Mouse (Mus musculus) G1E (cell line): Measurements from ENCODE around the gene Hist1h2ab. TPM values are rescaled to one million over a fixed set of nuclear protein-coding genes. Genes with fewer than 3 reads are reported as not detected.

Experiments
- ATAC-seq: 2 replicates; pipeline ENCODE4 v1.8.0; 2016; ENCODE audit warnings: mild to moderate bottlenecking; ENCODE audit not compliant: insufficient number of reproducible peaks, poor library complexity, low FRiP score, severe bottlenecking; ENCODE audit errors: extremely low read depth
- DNase-seq: peaks from one replicate; pipeline ENCODE4 v3.0.0; 2012; ENCODE audit warnings: low spot score
- H3K27me3 ChIP-seq: 2 replicates; pipeline ENCODE4 v1.6.1; 2012; ENCODE audit warnings: mild to moderate bottlenecking, low read length, inconsistent platforms; ENCODE audit not compliant: insufficient read depth
- H3K36me3 ChIP-seq: replicated peaks from 2 replicates; pipeline ENCODE3; 2012; ENCODE audit warnings: mild to moderate bottlenecking, inconsistent platforms
- H3K4me1 ChIP-seq: 2 replicates; pipeline ENCODE4 v1.6.1; 2012; ENCODE audit warnings: low read depth, low read length, inconsistent platforms, mixed read lengths; ENCODE audit not compliant: insufficient read depth
- H3K4me3 ChIP-seq: 2 replicates; pipeline ENCODE4 v1.5.1; 2012; ENCODE audit warnings: low read depth, mild to moderate bottlenecking, inconsistent platforms, low read length, moderate library complexity, mixed read lengths
- H3K9me3 ChIP-seq: replicated peaks from 2 replicates; pipeline ENCODE4 v1.6.1; 2012; ENCODE audit warnings: inconsistent platforms
- CTCF ChIP-seq: IDR thresholded peaks from 2 replicates; pipeline ENCODE4 v1.5.1; 2012; ENCODE audit warnings: low read depth, low read length, inconsistent platforms, mixed read lengths
- GATA1 ChIP-seq: IDR thresholded peaks from 2 replicates; pipeline ENCODE4 v1.6.1; 2012; ENCODE audit warnings: borderline replicate concordance, low read length, inconsistent platforms, mixed read lengths
- GATA2 ChIP-seq: IDR thresholded peaks from 2 replicates; pipeline ENCODE4 v1.6.1; 2012; ENCODE audit warnings: low read depth, low read length, inconsistent platforms, borderline replicate concordance
- POLR2AphosphoS5 ChIP-seq: IDR thresholded peaks from 2 replicates; pipeline ENCODE4 v1.6.1; 2012; ENCODE audit warnings: low read depth, low read length, inconsistent platforms; ENCODE audit not compliant: insufficient replicate concordance
- TAL1 ChIP-seq: conservative IDR thresholded peaks from 2 replicates; pipeline ENCODE4 v1.6.1; 2012; ENCODE audit warnings: low read depth, low read length, inconsistent platforms, mixed read lengths
- polyA plus RNA-seq: library from polyadenylated mRNA; stranded (reverse); fragments of >175 nt; gene quantifications from 2 replicates; pipeline ENCODE4 v1.2.3, GENCODE M21; 2012
- total RNA-seq, 2 experiments: library from RNA; stranded (forward) in 1 of 2; stranded (reverse) in 1 of 2; fragments of 200-1000 nt in 1 of 2; fragments of >200 nt in 1 of 2; fragmentation: Nextera tagmentation in 1 of 2; gene quantifications; 2 replicates each; pipeline ENCODE4 v1.2.3; 2014 to 2017

The Hist1h2ab gene
- total and polyA plus RNA-seq, 3 experiments, result 24.2 to 1,062 (median 535) TPM

GRCm38 (mm10) chr13:23772561-23773313 lies 21.8 kb downstream of the Hist1h2ab start:
- no peak for DNase-seq
- H3K27me3 ChIP-seq, result peaks cover 6% of the 10 kb centered on the region; the same call in 1 of the 2 replicates
- TF ChIP-seq CTCF, result no peak
- no peak for TF ChIP-seq GATA1
- TF ChIP-seq POLR2AphosphoS5, result no peak
- TF ChIP-seq GATA2, result no peak
- no peak for TF ChIP-seq TAL1
- ATAC-seq, result no peak
- no peak overlapping the region for H3K4me3 ChIP-seq
- H3K4me1 ChIP-seq, result peaks cover 29% of the 10 kb centered on the region
- no peaks in the 10 kb centered on the region for H3K36me3 ChIP-seq
- H3K9me3 ChIP-seq, result no peaks in the 10 kb centered on the region

DNA sequence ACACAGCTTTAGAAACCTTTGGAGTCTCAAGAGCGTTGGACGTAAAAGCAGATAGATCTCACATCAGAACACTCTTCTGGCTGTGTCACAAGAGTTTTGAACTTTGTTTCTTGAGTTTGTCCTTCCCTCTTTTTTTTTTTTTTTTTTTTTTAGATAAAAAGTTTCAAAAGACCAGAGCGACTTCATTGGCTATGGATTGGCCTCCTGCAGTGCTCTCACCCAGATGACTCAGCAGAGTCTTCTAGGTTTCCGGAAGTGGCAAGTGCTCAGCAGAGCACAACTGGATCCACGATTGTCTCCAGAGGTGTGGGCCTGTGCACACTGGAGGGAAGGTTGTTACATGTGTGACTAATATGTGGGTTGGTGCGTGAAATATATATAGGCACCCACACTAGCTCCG lies 27.4 kb downstream of the Hist1h2ab start:
- ATAC-seq, result no peak
- no peak for DNase-seq

GRCm38 (mm10) chr13:23779025-23779424 lies 28.1 kb downstream of the Hist1h2ab start:
- ATAC-seq (no peak), DNase-seq (no peak)
- H3K4me1 ChIP-seq, result peaks cover 6% of the 10 kb centered on the region
- no peaks in the 10 kb centered on the region for H3K36me3 ChIP-seq
- no peak overlapping the region for H3K4me3 ChIP-seq
- H3K9me3 ChIP-seq, result no peaks in the 10 kb centered on the region
- TF ChIP-seq GATA1, result no peak
- H3K27me3 ChIP-seq, result peaks cover 4% of the 10 kb centered on the region; the same call in 1 of the 2 replicates

More for the DNA sequence above, 27.4 kb downstream of the Hist1h2ab start:
- H3K9me3 ChIP-seq, result no peaks in the 10 kb centered on the region
- no peaks in the 10 kb centered on the region for H3K36me3 ChIP-seq
- H3K4me3 ChIP-seq, result no peak overlapping the region
- peaks cover 4% of the 10 kb centered on the region; the same call in 1 of the 2 replicates for H3K27me3 ChIP-seq
- peaks cover 6% of the 10 kb centered on the region for H3K4me1 ChIP-seq
- no peak for TF ChIP-seq GATA2
- no peak for TF ChIP-seq GATA1
- TF ChIP-seq POLR2AphosphoS5, result no peak

GRCm38 (mm10) chr13:23792520-23792919 lies 41.6 kb downstream of the Hist1h2ab start:
- no peak for ATAC-seq
- Histone ChIP-seq H3K36me3 (no peaks in the 10 kb centered on the region), H3K4me3 (no peak overlapping the region), H3K4me1 (no peaks in the 10 kb centered on the region), H3K9me3 (no peaks in the 10 kb centered on the region), H3K27me3 (peaks cover 9% of the 10 kb centered on the region; the same call in 1 of the 2 replicates)
- no peak for TF ChIP-seq POLR2AphosphoS5
- peak; percentile 50 for TF ChIP-seq CTCF
- no peak for DNase-seq

- DNase-seq (no peak), ATAC-seq (no peak)
- Histone ChIP-seq H3K27me3 (peaks cover 3% of the 10 kb centered on the region; the same call in 1 of the 2 replicates), H3K4me1 (no peaks in the 10 kb centered on the region), H3K36me3 (no peaks in the 10 kb centered on the region), H3K4me3 (no peak overlapping the region), H3K9me3 (no peaks in the 10 kb centered on the region)
- TF ChIP-seq GATA1, result no peak
- TF ChIP-seq POLR2AphosphoS5, result no peak
- TF ChIP-seq CTCF, result no peak
- no peak for TF ChIP-seq TAL1
- no peak for TF ChIP-seq GATA2
Measured at GRCm38 (mm10) chr13:23799405-23799804, 48.5 kb downstream of the Hist1h2ab start.

Other genes starting within 250 kb of the Hist1h2ab start
Only the 20 nearest of the 37 such genes appear.
- 27.7 and 30.2 TPM in 2 replicates for gene Hist1h2be, start 130.0 kb upstream of the Hist1h2ab start, total RNA-seq (2014; fragmentation: Nextera tagmentation)
- gene Hist1h2be, start 130.0 kb upstream of the Hist1h2ab start, total RNA-seq (2017), result 110 and 153 TPM in 2 replicates
- gene Hist1h2be, start 130.0 kb upstream of the Hist1h2ab start, polyA plus RNA-seq, result 0.56 and 3.5 TPM in 2 replicates
- 1,109 and 1,273 TPM in 2 replicates for gene Hist1h1e, start 128.6 kb upstream of the Hist1h2ab start, total RNA-seq (2014; fragmentation: Nextera tagmentation)
- gene Hist1h1e, start 128.6 kb upstream of the Hist1h2ab start, total RNA-seq (2017), result 215 and 254 TPM in 2 replicates
- 4.0 and 18.2 TPM in 2 replicates for gene Hist1h1e, start 128.6 kb upstream of the Hist1h2ab start, polyA plus RNA-seq
- gene Hist1h2ac, start 67.2 kb upstream of the Hist1h2ab start, total RNA-seq (2014; fragmentation: Nextera tagmentation), result 5.1 and 6.4 TPM in 2 replicates
- gene Hist1h2ac, start 67.2 kb upstream of the Hist1h2ab start, total RNA-seq (2017), result 54.4 and 93.5 TPM in 2 replicates
- 1.1 and 3.8 TPM in 2 replicates for gene Hist1h2ac, start 67.2 kb upstream of the Hist1h2ab start, polyA plus RNA-seq
- 62.5 and 102 TPM in 2 replicates for gene Hist1h2bc, start 66.9 kb upstream of the Hist1h2ab start, total RNA-seq (2014; fragmentation: Nextera tagmentation)
- 387 and 479 TPM in 2 replicates for gene Hist1h2bc, start 66.9 kb upstream of the Hist1h2ab start, total RNA-seq (2017)
- 8.5 and 11.3 TPM in 2 replicates for gene Hist1h2bc, start 66.9 kb upstream of the Hist1h2ab start, polyA plus RNA-seq
- gene Hist1h1t, start 55.3 kb upstream of the Hist1h2ab start, total RNA-seq (2014; fragmentation: Nextera tagmentation), result not detected in 2 replicates
- gene Hist1h1t, start 55.3 kb upstream of the Hist1h2ab start, total RNA-seq (2017), result 0.16 and 0.29 TPM in 2 replicates
- not detected in 2 replicates for gene Hist1h1t, start 55.3 kb upstream of the Hist1h2ab start, polyA plus RNA-seq
- gene Hist1h4c, start 52.7 kb upstream of the Hist1h2ab start, total RNA-seq (2014; fragmentation: Nextera tagmentation), result 89.9 and 123 TPM in 2 replicates
- gene Hist1h4c, start 52.7 kb upstream of the Hist1h2ab start, total RNA-seq (2017), result 238 and 240 TPM in 2 replicates
- 2.2 and 9.8 TPM in 2 replicates for gene Hist1h4c, start 52.7 kb upstream of the Hist1h2ab start, polyA plus RNA-seq
- not detected in 2 replicates for gene Hfe, start 40.3 kb upstream of the Hist1h2ab start, total RNA-seq (2014; fragmentation: Nextera tagmentation)
- 0.16 TPM in 1 of 2 replicates, not detected in the other for gene Hfe, start 40.3 kb upstream of the Hist1h2ab start, total RNA-seq (2017)
- gene Hfe, start 40.3 kb upstream of the Hist1h2ab start, polyA plus RNA-seq, result not detected in 2 replicates
- 471 and 514 TPM in 2 replicates for gene Hist1h1c, start 12.3 kb upstream of the Hist1h2ab start, total RNA-seq (2014; fragmentation: Nextera tagmentation)
- gene Hist1h1c, start 12.3 kb upstream of the Hist1h2ab start, total RNA-seq (2017), result 589 and 623 TPM in 2 replicates
- 10.5 and 25.6 TPM in 2 replicates for gene Hist1h1c, start 12.3 kb upstream of the Hist1h2ab start, polyA plus RNA-seq
- gene Hist1h3c, start 5.5 kb upstream of the Hist1h2ab start, total RNA-seq (2014; fragmentation: Nextera tagmentation), result 759 and 936 TPM in 2 replicates
- gene Hist1h3c, start 5.5 kb upstream of the Hist1h2ab start, total RNA-seq (2017), result 437 and 629 TPM in 2 replicates
- 8.6 and 19.8 TPM in 2 replicates for gene Hist1h3c, start 5.5 kb upstream of the Hist1h2ab start, polyA plus RNA-seq
- gene Hist1h2bb, start 4.4 kb upstream of the Hist1h2ab start, total RNA-seq (2014; fragmentation: Nextera tagmentation), result 444 and 466 TPM in 2 replicates
- gene Hist1h2bb, start 4.4 kb upstream of the Hist1h2ab start, total RNA-seq (2017), result 1,704 and 1,978 TPM in 2 replicates
- gene Hist1h2bb, start 4.4 kb upstream of the Hist1h2ab start, polyA plus RNA-seq, result 4.3 and 32.5 TPM in 2 replicates
- 745 and 817 TPM in 2 replicates for gene Hist1h3b, start 1.1 kb downstream of the Hist1h2ab start, total RNA-seq (2014; fragmentation: Nextera tagmentation)
- gene Hist1h3b, start 1.1 kb downstream of the Hist1h2ab start, total RNA-seq (2017), result 955 and 1,281 TPM in 2 replicates
- 5.7 and 22.8 TPM in 2 replicates for gene Hist1h3b, start 1.1 kb downstream of the Hist1h2ab start, polyA plus RNA-seq
- 272 and 301 TPM in 2 replicates for gene Hist1h4b, start 5.9 kb downstream of the Hist1h2ab start, total RNA-seq (2014; fragmentation: Nextera tagmentation)
- gene Hist1h4b, start 5.9 kb downstream of the Hist1h2ab start, total RNA-seq (2017), result 2,655 and 2,848 TPM in 2 replicates
- 6.6 and 21.7 TPM in 2 replicates for gene Hist1h4b, start 5.9 kb downstream of the Hist1h2ab start, polyA plus RNA-seq
- gene Hist1h4a, start 10.1 kb downstream of the Hist1h2ab start, total RNA-seq (2014; fragmentation: Nextera tagmentation), result 408 and 465 TPM in 2 replicates
- 867 and 973 TPM in 2 replicates for gene Hist1h4a, start 10.1 kb downstream of the Hist1h2ab start, total RNA-seq (2017)
- 12.0 and 53.5 TPM in 2 replicates for gene Hist1h4a, start 10.1 kb downstream of the Hist1h2ab start, polyA plus RNA-seq
- gene Hist1h3a, start 11.3 kb downstream of the Hist1h2ab start, total RNA-seq (2014; fragmentation: Nextera tagmentation), result 261 and 263 TPM in 2 replicates
- 139 and 203 TPM in 2 replicates for gene Hist1h3a, start 11.3 kb downstream of the Hist1h2ab start, total RNA-seq (2017)
- 5.3 and 8.2 TPM in 2 replicates for gene Hist1h3a, start 11.3 kb downstream of the Hist1h2ab start, polyA plus RNA-seq
- 351 and 375 TPM in 2 replicates for gene Hist1h1a, start 12.5 kb downstream of the Hist1h2ab start, total RNA-seq (2014; fragmentation: Nextera tagmentation)
- 1,895 and 1,917 TPM in 2 replicates for gene Hist1h1a, start 12.5 kb downstream of the Hist1h2ab start, total RNA-seq (2017)
- gene Hist1h1a, start 12.5 kb downstream of the Hist1h2ab start, polyA plus RNA-seq, result 0.90 and 1.9 TPM in 2 replicates
- gene Trim38, start 18.8 kb downstream of the Hist1h2ab start, total RNA-seq (2014; fragmentation: Nextera tagmentation), result not detected in 2 replicates
- 0.27 TPM in 1 of 2 replicates, not detected in the other for gene Trim38, start 18.8 kb downstream of the Hist1h2ab start, total RNA-seq (2017)
- not detected in 2 replicates for gene Trim38, start 18.8 kb downstream of the Hist1h2ab start, polyA plus RNA-seq
- not detected in 2 replicates for gene Slc17a2, start 55.9 kb downstream of the Hist1h2ab start, total RNA-seq (2014; fragmentation: Nextera tagmentation)
- 0.06 and 0.11 TPM in 2 replicates for gene Slc17a2, start 55.9 kb downstream of the Hist1h2ab start, total RNA-seq (2017)
- gene Slc17a2, start 55.9 kb downstream of the Hist1h2ab start, polyA plus RNA-seq, result not detected in 2 replicates
- gene Slc17a3, start 88.3 kb downstream of the Hist1h2ab start, total RNA-seq (2014; fragmentation: Nextera tagmentation), result not detected in 2 replicates
- gene Slc17a3, start 88.3 kb downstream of the Hist1h2ab start, total RNA-seq (2017), result 0.06 and 0.22 TPM in 2 replicates
- gene Slc17a3, start 88.3 kb downstream of the Hist1h2ab start, polyA plus RNA-seq, result not detected in 2 replicates
- not detected in 2 replicates for gene Slc17a1, start 116.6 kb downstream of the Hist1h2ab start, total RNA-seq (2014; fragmentation: Nextera tagmentation)
- gene Slc17a1, start 116.6 kb downstream of the Hist1h2ab start, total RNA-seq (2017), result 0.82 and 1.1 TPM in 2 replicates
- gene Slc17a1, start 116.6 kb downstream of the Hist1h2ab start, polyA plus RNA-seq, result not detected in 2 replicates
- not detected in 2 replicates for gene Slc17a4, start 163.9 kb downstream of the Hist1h2ab start, total RNA-seq (2014; fragmentation: Nextera tagmentation)
- 0.17 and 0.27 TPM in 2 replicates for gene Slc17a4, start 163.9 kb downstream of the Hist1h2ab start, total RNA-seq (2017)
- not detected in 2 replicates for gene Slc17a4, start 163.9 kb downstream of the Hist1h2ab start, polyA plus RNA-seq